20 mouse cellular contexts compared by ENCODE assay signal in the genomic region with DNA sequence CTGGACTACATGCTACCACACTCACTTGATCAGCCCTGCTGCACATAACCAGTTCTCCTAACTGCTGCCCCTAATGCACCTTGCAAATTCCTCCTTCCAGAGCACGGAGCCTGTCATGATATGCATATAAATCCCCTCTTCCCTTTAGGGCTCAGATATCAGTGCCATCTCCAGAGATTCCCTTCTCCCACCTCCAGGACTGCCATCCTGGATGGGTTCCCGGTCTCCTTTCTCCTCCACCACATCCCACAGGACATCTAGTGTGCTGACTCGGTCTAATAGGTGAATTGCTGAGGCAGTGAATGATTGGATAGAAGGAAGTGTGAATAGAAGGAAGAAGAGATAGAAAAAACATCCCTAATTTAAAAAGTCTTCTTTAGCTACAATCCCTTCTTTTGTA. TPM values are rescaled to one million over a fixed set of nuclear protein-coding genes. Genes with fewer than 3 reads are reported as not detected.
"Had no signal": no experiment of that assay in that cellular context is flagged by ENCODE, and none has a peak within 500 bp of the region (broad histone marks: within the 10 kb centered on the region; RNA-seq: fewer than 3 reads in every experiment).

No protein-coding gene starts in this region.

- H3K4me1 ChIP-seq: midbrain, embryonic 12.5 days; midbrain, embryonic 15.5 days; neural tube, embryonic 12.5 days; neural tube, embryonic 15.5 days; stomach, embryonic 15.5 days had no signal

- DNase-seq: kidney, adult 9 months; kidney, postnatal 14 days; kidney, postnatal 4 days; layer of hippocampus, postnatal 36 days; liver, postnatal 0 days; lung, embryonic 14.5 days; right cerebral cortex, adult 18-20 months; right cerebral cortex, postnatal 14 days; right cerebral cortex, postnatal 4 days; thymus, postnatal 25 days had no signal

- H3K9me3 ChIP-seq: midbrain, embryonic 12.5 days; midbrain, embryonic 15.5 days; neural tube, embryonic 12.5 days; neural tube, embryonic 15.5 days; stomach, embryonic 15.5 days had no signal

- H3K4me2 ChIP-seq: lung, embryonic 14.5 days; midbrain, embryonic 12.5 days; midbrain, embryonic 15.5 days; neural tube, embryonic 12.5 days; neural tube, embryonic 15.5 days; stomach, embryonic 15.5 days had no signal

- H3K27ac ChIP-seq: left cerebral cortex, adult 2 months; liver, embryonic 14.5 days; macrophage; midbrain, embryonic 12.5 days; midbrain, embryonic 15.5 days; neural tube, embryonic 12.5 days; neural tube, embryonic 15.5 days; stomach, embryonic 15.5 days had no signal

- H3K27me3 ChIP-seq: midbrain, embryonic 12.5 days; midbrain, embryonic 15.5 days; neural tube, embryonic 12.5 days; neural tube, embryonic 15.5 days; stomach, embryonic 15.5 days had no signal

- ATAC-seq: liver, postnatal 0 days; lung, postnatal 0 days; midbrain, embryonic 15.5 days had no signal

- H3K9ac ChIP-seq: liver, embryonic 14.5 days; liver, postnatal 0 days; lung, embryonic 14.5 days; midbrain, embryonic 12.5 days; midbrain, embryonic 15.5 days; neural tube, embryonic 12.5 days; neural tube, embryonic 15.5 days; stomach, embryonic 15.5 days had no signal

- H3K4me3 ChIP-seq: left cerebral cortex, adult 2 months; midbrain, embryonic 12.5 days; midbrain, embryonic 15.5 days; neural tube, embryonic 12.5 days; neural tube, embryonic 15.5 days; stomach, embryonic 15.5 days had no signal

- H3K36me3 ChIP-seq: midbrain, embryonic 12.5 days; midbrain, embryonic 15.5 days; neural tube, embryonic 12.5 days; neural tube, embryonic 15.5 days; stomach, embryonic 15.5 days had no signal

RNA-seq across cellular contexts. Expression of a gene that starts 25.4 kb away (rescaled TPM):
- polyA plus RNA-seq: liver, adult 2 months; macrophage had no signal
